Mouse (Mus musculus) heart, embryonic 11.5 days (tissue): ENCODE results near the gene Gm11568. TPM values are rescaled to one million over a fixed set of nuclear protein-coding genes. Genes with fewer than 3 reads are reported as not detected.
"Not testable (repeated sequence)": the region's sequence is repeated elsewhere in the genome, so short reads cannot be mapped to it uniquely, and the experiment has no call there.

Experiments
- ATAC-seq: fragments of 200-750 bp; cut with Nextera tagmentation; replicated peaks from 2 replicates; pipeline ENCODE4 v1.8.0; 2017; ENCODE audit warnings: moderate library complexity; ENCODE audit not compliant: insufficient number of reproducible peaks, low FRiP score, low TSS enrichment
- H3K27ac ChIP-seq: fragments of 300-500 bp; sonication (generic); 2 replicates; pipeline ENCODE4 v1.5.1; 2014; ENCODE audit warnings: mild to moderate bottlenecking, low read depth, low read length
- H3K27me3 ChIP-seq: fragments of 300-500 bp; sonication (generic); 2 replicates; pipeline ENCODE4 v1.6.1; 2014; ENCODE audit warnings: mild to moderate bottlenecking, low read length, mixed read lengths; ENCODE audit not compliant: control insufficient read depth, insufficient read depth
- H3K36me3 ChIP-seq: fragments of 300-500 bp; sonication (generic); 2 replicates; pipeline ENCODE4 v1.6.1; 2014; ENCODE audit warnings: mild to moderate bottlenecking, low read length, moderate library complexity, mixed read lengths; ENCODE audit not compliant: control insufficient read depth, insufficient read depth
- H3K4me1 ChIP-seq: fragments of 300-500 bp; sonication (generic); 2 replicates; pipeline ENCODE4 v1.6.1; 2014; ENCODE audit warnings: low read length; ENCODE audit not compliant: control insufficient read depth, insufficient read depth
- H3K4me2 ChIP-seq: fragments of 300-500 bp; sonication (generic); 2 replicates; pipeline ENCODE4 v1.6.1; 2014; ENCODE audit warnings: mild to moderate bottlenecking, moderate library complexity
- H3K4me3 ChIP-seq: fragments of 300-500 bp; sonication (generic); 2 replicates; pipeline ENCODE4 v1.5.1; 2014; ENCODE audit warnings: low read depth, low read length
- H3K9ac ChIP-seq: fragments of 300-500 bp; sonication (generic); 2 replicates; pipeline ENCODE4 v1.6.1; 2014; ENCODE audit warnings: mild to moderate bottlenecking, low read depth, low read length, moderate library complexity
- H3K9me3 ChIP-seq: fragments of 300-500 bp; sonication (generic); replicated peaks from 2 replicates; pipeline ENCODE4 v1.6.1; 2016; ENCODE audit warnings: low read length; ENCODE audit not compliant: control insufficient read depth
- WGBS: fragments of 180-500 bp; shearing (Covaris S2); extraction: QIAGEN DNeasy Blood & Tissue Kit; methylation state at CpG from one replicate; pipeline ENCODE4 v1.1.7; 2014; ENCODE audit not compliant: insufficient replicate concordance; 5-methylcytosine and 5-hydroxymethylcytosine counted together
- polyA plus RNA-seq: library from polyadenylated mRNA; unstranded; fragments of >200 nt; fragmentation: Nextera tagmentation; extraction: Ambion mirVana; gene quantifications from 2 replicates; pipeline ENCODE4 v1.2.1, GENCODE M21; 2014

The Gm11568 gene
- polyA plus RNA-seq, 1 experiment from 2014 or later: not detected

DNA sequence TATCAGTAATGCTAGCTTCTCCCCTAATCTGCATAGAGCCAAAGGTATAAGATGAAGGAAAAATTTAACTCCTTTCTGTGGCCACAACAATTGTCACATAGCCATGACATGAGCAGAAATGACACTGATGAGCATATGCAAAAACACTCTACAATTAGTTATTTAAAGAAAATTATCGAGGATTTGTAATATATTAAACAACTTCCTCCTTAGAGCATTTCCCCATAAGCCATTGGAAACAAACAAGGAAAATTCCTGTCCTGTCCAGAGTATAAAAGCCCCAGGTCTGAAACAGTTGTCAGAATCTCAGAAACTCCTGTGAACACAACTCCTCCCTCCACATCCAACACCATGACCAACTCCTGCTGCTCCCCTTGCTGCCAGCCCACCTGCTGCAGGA is 6.5 kb downstream of the Gm11568 start, which contains the start of gene Gm11559:
Gm11559 (plus strand) TSS at position 301 of the 400 bp plus-strand sequence.
- H3K27me3 ChIP-seq, H3K4me1 ChIP-seq, ATAC-seq, H3K9me3 ChIP-seq, H3K27ac ChIP-seq, H3K4me3 ChIP-seq, H3K9ac ChIP-seq, H3K36me3 ChIP-seq, H3K4me2 ChIP-seq: not testable (repeated sequence)
- 51% methylated on average over 1 of the region's 1 CpGs for WGBS

DNA sequence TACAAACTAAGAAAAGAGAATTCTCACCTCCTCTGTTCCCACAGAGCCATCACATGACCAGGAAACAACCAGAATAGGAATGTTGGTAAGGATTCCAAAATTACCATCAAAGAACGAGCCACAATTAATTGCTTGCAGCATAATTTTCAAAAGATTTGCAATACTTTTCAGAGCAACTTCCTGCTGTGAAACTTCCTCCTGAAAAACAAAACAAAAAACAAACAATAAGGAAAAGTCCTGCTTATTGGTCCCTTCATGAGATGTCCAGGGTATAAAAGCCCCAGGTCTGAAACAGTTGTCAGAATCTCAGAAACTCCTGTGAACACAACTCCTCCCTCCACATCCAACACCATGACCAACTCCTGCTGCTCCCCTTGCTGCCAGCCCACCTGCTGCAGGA is 15.4 kb downstream of the Gm11568 start, which contains the start of gene Krtap9-1:
Krtap9-1 (plus strand) TSS at position 301 of the 400 bp plus-strand sequence.
- not testable (repeated sequence) for H3K9me3 ChIP-seq, H3K9ac ChIP-seq, H3K4me2 ChIP-seq, H3K27me3 ChIP-seq, H3K27ac ChIP-seq, H3K4me3 ChIP-seq, ATAC-seq, H3K36me3 ChIP-seq, H3K4me1 ChIP-seq
- 74% methylated on average over 1 of the region's 1 CpGs for WGBS

DNA sequence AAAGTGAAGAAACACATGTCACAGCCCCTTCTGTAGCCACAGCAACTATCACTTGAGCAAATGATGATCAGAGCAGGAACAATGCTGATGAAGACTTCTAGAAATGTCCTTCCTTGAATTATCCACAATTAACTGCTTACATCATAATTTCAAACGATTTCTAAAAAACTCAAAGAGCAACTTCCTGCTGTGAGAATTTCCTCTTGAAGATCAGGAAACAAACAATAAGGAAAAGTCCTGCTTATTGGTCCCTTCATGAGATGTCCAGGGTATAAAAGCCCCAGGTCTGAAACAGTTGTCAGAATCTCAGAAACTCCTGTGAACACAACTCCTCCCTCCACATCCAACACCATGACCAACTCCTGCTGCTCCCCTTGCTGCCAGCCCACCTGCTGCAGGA is 21.2 kb downstream of the Gm11568 start, which contains the start of gene Gm11567:
Gm11567 (plus strand) TSS at position 301 of the 400 bp plus-strand sequence.
- H3K4me3 ChIP-seq, H3K9me3 ChIP-seq, H3K9ac ChIP-seq, H3K4me1 ChIP-seq, ATAC-seq, H3K36me3 ChIP-seq, H3K27ac ChIP-seq, H3K4me2 ChIP-seq, H3K27me3 ChIP-seq: not testable (repeated sequence)
- 47% methylated on average over 1 of the region's 1 CpGs for WGBS

DNA sequence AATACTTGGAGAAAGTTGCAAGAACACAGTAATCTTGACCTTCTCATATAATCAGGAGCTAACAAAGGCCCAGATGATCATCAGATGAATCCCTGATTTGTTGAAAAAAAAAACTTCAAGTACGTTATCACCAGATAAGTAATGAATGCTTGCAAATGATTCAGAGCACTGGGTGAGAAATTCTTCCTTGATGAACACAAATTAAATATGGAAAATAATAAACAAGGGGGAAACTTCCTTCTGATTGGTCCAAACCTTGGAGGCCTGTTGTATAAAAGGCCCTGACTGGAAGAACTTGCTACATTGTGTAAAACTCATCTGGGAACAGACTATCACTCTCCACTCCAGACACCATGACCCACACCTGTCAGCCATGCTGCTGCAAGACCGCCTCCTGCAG is 49.9 kb downstream of the Gm11568 start, which contains the start of gene Krtap31-1:
Krtap31-1 (plus strand) TSS at position 301 of the 400 bp plus-strand sequence.
- Histone ChIP-seq H3K27ac (no peak within 1 kb of the TSS), H3K27me3 (no peaks in the 10 kb centered on the region), H3K36me3 (no peaks in the 10 kb centered on the region), H3K9me3 (no peaks in the 10 kb centered on the region), H3K4me1 (no peaks in the 10 kb centered on the region), H3K4me3 (no peak within 1 kb of the TSS), H3K9ac (no peak within 1 kb of the TSS), H3K4me2 (no peak within 1 kb of the TSS)
- ATAC-seq: no peak
- WGBS: 67% methylated on average over 2 of the region's 2 CpGs

Other genes with a start within 250 kb of the Gm11568 start
- gene Gm11937, start 247.7 kb upstream of the Gm11568 start, polyA plus RNA-seq: not detected in 2 replicates
- gene Krtap2-4, start 243.1 kb upstream of the Gm11568 start, polyA plus RNA-seq: not detected in 2 replicates
- not detected in 2 replicates for gene Gm11562, start 237.5 kb upstream of the Gm11568 start, polyA plus RNA-seq
- gene Krtap4-1, start 229.7 kb upstream of the Gm11568 start, polyA plus RNA-seq: not detected in 2 replicates
- gene Krtap4-2, start 222.8 kb upstream of the Gm11568 start, polyA plus RNA-seq: not detected in 2 replicates
- gene Krtap4-7, start 213.8 kb upstream of the Gm11568 start, polyA plus RNA-seq: not detected in 2 replicates
- gene Gm11555, start 207.7 kb upstream of the Gm11568 start, polyA plus RNA-seq: not detected in 2 replicates
- gene Gm11563, start 199.0 kb upstream of the Gm11568 start, polyA plus RNA-seq: not detected in 2 replicates
- not detected in 2 replicates for gene Krtap4-6, start 192.0 kb upstream of the Gm11568 start, polyA plus RNA-seq
- gene Gm14190, start 167.2 kb upstream of the Gm11568 start, polyA plus RNA-seq: not detected in 2 replicates
- gene Gm14180, start 123.6 kb upstream of the Gm11568 start, polyA plus RNA-seq: not detected in 2 replicates
- not detected in 2 replicates for gene Gm11595, start 85.0 kb upstream of the Gm11568 start, polyA plus RNA-seq
- gene Krtap4-8, start 77.2 kb upstream of the Gm11568 start, polyA plus RNA-seq: not detected in 2 replicates
- gene Krtap4-9, start 72.7 kb upstream of the Gm11568 start, polyA plus RNA-seq: not detected in 2 replicates
- not detected in 2 replicates for gene Gm11596, start 64.5 kb upstream of the Gm11568 start, polyA plus RNA-seq
- not detected in 2 replicates for gene Gm11569, start 59.0 kb upstream of the Gm11568 start, polyA plus RNA-seq
- not detected in 2 replicates for gene Gm11554, start 53.5 kb upstream of the Gm11568 start, polyA plus RNA-seq
- gene Krtap4-13, start 48.0 kb upstream of the Gm11568 start, polyA plus RNA-seq: not detected in 2 replicates
- not detected in 2 replicates for gene Gm11564, start 42.3 kb upstream of the Gm11568 start, polyA plus RNA-seq
- gene 2300003K06Rik, start 19.9 kb upstream of the Gm11568 start, polyA plus RNA-seq: not detected in 2 replicates
- gene Krtap4-16, start 6.3 kb upstream of the Gm11568 start, polyA plus RNA-seq: not detected in 2 replicates
- not detected in 2 replicates for gene Gm11559, start 6.6 kb downstream of the Gm11568 start, polyA plus RNA-seq
- gene Krtap9-1, start 15.5 kb downstream of the Gm11568 start, polyA plus RNA-seq: not detected in 2 replicates
- gene Gm11567, start 21.3 kb downstream of the Gm11568 start, polyA plus RNA-seq: not detected in 2 replicates
- gene Krtap31-1, start 50.0 kb downstream of the Gm11568 start, polyA plus RNA-seq: not detected in 2 replicates
- gene Gm11565, start 56.8 kb downstream of the Gm11568 start, polyA plus RNA-seq: not detected in 2 replicates
- gene Krtap31-2, start 78.4 kb downstream of the Gm11568 start, polyA plus RNA-seq: not detected in 2 replicates
- gene Krtap9-5, start 90.6 kb downstream of the Gm11568 start, polyA plus RNA-seq: not detected in 2 replicates
- not detected in 2 replicates for gene Krtap29-1, start 121.1 kb downstream of the Gm11568 start, polyA plus RNA-seq
- not detected in 2 replicates for gene Krtap16-1, start 128.7 kb downstream of the Gm11568 start, polyA plus RNA-seq
- gene Krtap17-1, start 136.1 kb downstream of the Gm11568 start, polyA plus RNA-seq: not detected in 2 replicates
- not detected in 2 replicates for gene Krt33a, start 158.3 kb downstream of the Gm11568 start, polyA plus RNA-seq
- gene Krt33b, start 172.0 kb downstream of the Gm11568 start, polyA plus RNA-seq: not detected in 2 replicates
- gene Krt34, start 183.6 kb downstream of the Gm11568 start, polyA plus RNA-seq: not detected in 2 replicates
- gene Krt31, start 192.6 kb downstream of the Gm11568 start, polyA plus RNA-seq: not detected in 2 replicates
- gene Krt32, start 230.3 kb downstream of the Gm11568 start, polyA plus RNA-seq: not detected in 2 replicates
- not detected in 2 replicates for gene Krt35, start 238.3 kb downstream of the Gm11568 start, polyA plus RNA-seq
- gene Krt36, start 247.7 kb downstream of the Gm11568 start, polyA plus RNA-seq: not detected in 2 replicates